Mouse (Mus musculus): ENCODE results near the gene Vgll4.

GRCm38 (mm10) chr6:114886504-114887361 lies 83.1 kb downstream of the Vgll4 start:
- TF ChIP-seq EP300 (IDR thresholded peaks at IDR 0.05; ENCODE audit: low read depth) (no peak), CTCF (IDR thresholded peaks at IDR 0.05; ENCODE audit: low read depth) (no peak)

Data from liver, embryonic 14.5 days (tissue).